Mouse (Mus musculus) adrenal gland, postnatal 4 days (tissue): ENCODE measurements around the gene Hectd4. TPM values are rescaled to one million over a fixed set of nuclear protein-coding genes. Genes with fewer than 3 reads are reported as not detected.

Experiments
- DNase-seq, 2 experiments: peaks; one replicate each; pipeline ENCODE4 v3.0.0; 2021 to 2022; ENCODE audit warnings: low spot score in 2 of 2, mixed read lengths in 2 of 2
- total RNA-seq, 2 experiments: library from RNA; stranded (reverse); gene quantifications; 2 replicates each; pipeline ENCODE4 v1.2.3; 2021

Gene Hectd4
- total RNA-seq, 2 experiments from 2014 or later = 25.0 to 32.0 TPM

- DNase-seq = no peak
These were observed 10.8 kb downstream of the Hectd4 start for GRCm38 (mm10) chr5:121230811-121231210.

- DNase-seq = no peak
These were observed 12.8 kb downstream of the Hectd4 start for GRCm38 (mm10) chr5:121232789-121233188.

DNA sequence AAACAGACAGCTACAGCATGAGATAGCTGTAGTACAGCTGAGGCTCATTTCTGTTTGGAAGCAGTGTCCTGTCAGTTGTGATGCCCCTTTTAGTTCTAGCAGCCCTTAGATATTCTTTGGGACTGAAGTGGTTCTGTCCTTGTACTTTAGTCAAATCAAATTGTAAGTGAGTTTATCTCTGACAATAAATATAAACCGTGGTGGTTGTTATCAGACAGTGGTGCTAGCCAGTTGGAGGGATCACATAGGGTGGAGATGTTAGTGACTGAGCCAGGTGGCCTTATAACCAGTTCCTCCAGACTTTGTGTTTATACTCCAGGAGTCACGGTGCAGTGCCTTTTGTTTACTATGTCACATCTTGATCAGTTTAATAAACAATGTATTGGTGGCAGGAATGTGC lies 13.7 kb downstream of the Hectd4 start:
- DNase-seq = no peak

DNA sequence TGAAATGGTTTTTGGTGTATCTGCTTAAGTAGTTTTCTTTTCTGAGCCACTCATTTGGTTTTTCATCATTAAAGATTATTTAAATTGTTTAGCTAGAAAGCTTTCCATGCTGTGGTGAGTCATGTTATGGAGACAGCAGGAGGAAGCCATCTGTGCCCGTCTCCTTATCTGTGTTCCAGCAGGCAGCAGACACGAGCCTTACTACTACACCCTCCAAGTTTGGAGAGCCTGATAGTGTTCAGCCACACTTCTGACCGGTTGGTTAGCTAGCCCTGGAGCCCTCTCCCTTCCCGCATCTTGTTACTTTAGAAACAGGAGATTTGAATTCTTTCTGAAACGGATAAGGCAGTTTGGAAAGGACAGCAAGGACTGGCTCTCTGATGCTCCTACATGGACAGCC lies 16.2 kb downstream of the Hectd4 start:
- no peak for DNase-seq

GRCm38 (mm10) chr5:121238208-121238607 lies 18.2 kb downstream of the Hectd4 start:
- no peak for DNase-seq

GRCm38 (mm10) chr5:121239846-121240245 lies 19.8 kb downstream of the Hectd4 start:
- no peak for DNase-seq

GRCm38 (mm10) chr5:121241182-121241581 lies 21.2 kb downstream of the Hectd4 start:
- DNase-seq = no peak

DNA sequence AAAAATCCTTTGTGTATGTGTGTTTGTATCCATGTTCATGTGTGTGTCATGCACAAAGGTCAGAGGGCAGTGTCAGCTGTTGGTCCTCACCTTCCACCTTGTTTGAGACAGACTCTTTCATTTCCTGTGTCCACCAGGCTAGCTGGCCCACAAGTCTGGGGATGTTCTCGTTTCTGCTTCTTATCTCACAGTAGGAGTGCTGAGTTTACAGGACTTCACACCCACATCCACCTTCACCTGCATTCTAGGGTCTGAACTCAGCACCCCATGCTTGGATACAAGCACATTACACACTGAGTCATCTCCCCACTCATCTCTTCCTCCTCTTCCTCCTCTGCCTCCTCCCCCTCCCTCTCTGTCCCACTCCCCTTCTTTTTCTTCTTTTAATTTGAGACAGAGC lies 22.2 kb downstream of the Hectd4 start:
- DNase-seq = no peak

DNA sequence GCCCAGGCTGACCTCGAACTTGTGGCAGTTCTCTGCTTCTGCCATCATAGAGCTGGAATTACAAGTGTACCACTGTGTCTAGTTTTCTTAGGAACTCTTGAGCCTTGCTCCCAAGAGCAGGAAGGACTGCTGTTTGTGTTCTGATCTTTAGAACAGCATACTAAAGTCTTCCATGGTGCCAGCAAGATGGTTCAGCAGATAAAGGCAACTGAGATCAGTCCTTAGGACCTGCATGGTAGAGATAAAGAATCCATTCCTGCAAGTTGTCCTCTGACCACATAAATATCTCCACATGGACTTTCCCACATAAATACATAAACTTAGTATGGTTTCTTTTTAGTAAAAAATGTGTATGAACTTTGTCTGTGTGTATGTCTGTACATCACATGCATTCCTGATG lies 22.7 kb downstream of the Hectd4 start:
- DNase-seq = no peak

GRCm38 (mm10) chr5:121243676-121244364 lies 23.8 kb downstream of the Hectd4 start:
- DNase-seq = no peak

GRCm38 (mm10) chr5:121244365-121244731 lies 24.3 kb downstream of the Hectd4 start:
- no peak for DNase-seq

- DNase-seq = no peak
These were observed 25.2 kb downstream of the Hectd4 start for GRCm38 (mm10) chr5:121245201-121245600.

GRCm38 (mm10) chr5:121248766-121249394 lies 28.9 kb downstream of the Hectd4 start:
- no peak for DNase-seq

DNA sequence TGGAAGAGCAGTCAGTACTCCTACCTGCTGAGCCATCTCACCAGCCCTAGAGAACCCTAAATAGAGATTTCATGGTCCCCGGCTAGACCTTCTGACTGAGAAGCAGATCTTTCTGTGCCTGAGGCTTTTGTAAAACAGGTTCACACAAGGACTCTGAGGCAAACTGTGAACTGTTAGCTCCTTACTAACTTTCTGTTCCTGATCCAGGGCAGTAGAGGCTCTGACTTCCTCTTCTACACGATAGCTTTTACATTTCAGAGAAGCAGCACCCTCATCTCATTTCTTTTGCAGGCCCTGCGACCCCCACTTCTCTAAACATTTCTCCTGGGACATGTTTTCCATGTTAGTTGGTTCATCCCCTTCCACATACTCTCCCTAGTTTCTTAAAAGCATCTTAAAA lies 29.7 kb downstream of the Hectd4 start:
- DNase-seq = no peak

- peak in 1 of 2 experiments; percentile 31 for DNase-seq
These were observed 31.8 kb downstream of the Hectd4 start for GRCm38 (mm10) chr5:121251813-121252212.

DNA sequence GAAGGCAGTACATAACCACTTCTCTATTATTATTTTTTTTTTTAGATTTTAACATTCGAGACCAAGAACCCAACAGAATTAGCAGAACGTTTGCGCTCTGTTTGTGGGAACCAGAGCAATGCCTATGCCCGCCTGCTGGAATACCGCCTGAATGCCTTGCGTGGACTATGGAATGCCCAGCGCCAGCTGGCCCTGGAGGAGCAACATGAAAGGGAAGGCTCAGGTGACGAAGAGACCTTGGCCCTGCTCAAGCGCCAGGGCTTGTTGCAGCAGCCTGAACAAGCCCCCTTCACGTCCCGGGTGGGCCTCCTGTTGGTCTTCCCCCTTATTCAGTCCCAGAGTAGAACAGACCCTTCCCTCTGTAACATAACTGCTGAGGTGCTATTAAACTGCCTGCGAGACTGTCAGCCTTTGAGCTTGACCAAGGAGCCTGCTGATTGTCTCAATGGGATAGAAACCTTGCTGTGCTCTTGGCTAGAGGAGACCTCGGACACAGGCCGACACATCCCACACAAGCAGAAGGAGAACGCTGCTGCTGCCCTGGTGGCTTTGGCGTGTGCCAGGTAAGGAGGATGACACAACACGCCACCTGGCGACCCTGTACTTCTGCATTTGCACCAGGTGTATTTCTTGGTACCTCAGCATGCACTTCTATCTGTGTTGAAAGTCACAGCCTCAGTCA lies 33.9 kb downstream of the Hectd4 start:
- no peak for DNase-seq

DNA sequence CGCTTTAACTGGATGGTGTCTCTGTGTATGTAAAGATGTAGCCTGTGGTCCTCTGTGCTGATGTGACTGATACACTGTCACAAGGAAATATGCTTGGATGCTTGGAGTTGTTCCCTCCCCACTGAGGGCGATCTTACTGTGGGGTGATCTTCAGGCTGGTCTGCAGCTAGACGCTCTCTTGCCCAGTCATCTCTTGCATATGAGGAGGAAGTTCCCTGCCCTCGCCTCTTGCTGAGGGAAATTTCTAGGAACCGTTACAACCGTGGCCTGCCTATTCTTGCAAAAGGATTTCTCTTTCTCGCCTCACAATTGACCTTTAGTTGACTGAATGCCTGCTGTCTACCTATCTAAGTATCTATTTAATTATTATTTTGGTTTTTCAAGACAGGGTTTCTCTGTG lies 35.0 kb downstream of the Hectd4 start:
- DNase-seq = no peak

DNA sequence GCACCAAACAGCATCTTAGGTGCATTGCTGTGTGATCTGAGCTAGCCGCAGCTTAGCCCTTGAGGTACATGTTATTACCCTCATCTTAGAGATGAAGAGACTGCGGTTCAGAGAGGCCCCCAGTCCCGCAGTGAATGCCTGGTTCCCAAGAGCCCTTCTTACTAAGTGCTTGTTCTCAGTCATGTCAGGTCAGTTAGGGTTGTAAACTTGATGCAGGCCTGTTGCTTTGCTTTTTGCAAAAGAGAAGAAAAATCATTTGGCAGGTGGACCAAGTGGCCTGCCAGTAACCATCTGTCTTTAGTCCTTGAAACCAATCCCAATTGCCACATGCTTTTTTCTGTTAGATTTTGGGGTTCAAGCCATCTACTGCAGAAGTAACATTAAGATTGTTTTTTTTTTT lies 41.8 kb downstream of the Hectd4 start:
- DNase-seq = no peak

DNA sequence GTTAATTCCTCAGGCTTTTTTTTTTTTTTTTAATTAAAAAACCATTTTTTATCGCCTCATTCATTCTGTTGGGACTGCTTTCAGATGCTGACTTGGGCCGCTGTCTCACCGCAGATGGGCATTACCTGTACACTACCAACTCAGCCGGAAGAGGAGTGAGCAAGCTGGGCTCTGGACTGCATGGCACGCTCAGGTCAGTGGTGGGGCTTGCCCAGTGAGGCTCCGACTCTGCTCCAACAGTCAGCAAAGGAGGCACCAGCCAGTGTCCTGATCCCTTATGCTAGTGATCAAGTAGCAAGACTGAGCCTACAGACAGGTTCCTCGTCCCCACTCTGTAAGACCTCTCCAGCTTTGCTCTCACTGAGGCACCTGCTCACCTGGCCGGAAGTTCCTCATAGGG lies 42.4 kb downstream of the Hectd4 start:
- DNase-seq = no peak

DNA sequence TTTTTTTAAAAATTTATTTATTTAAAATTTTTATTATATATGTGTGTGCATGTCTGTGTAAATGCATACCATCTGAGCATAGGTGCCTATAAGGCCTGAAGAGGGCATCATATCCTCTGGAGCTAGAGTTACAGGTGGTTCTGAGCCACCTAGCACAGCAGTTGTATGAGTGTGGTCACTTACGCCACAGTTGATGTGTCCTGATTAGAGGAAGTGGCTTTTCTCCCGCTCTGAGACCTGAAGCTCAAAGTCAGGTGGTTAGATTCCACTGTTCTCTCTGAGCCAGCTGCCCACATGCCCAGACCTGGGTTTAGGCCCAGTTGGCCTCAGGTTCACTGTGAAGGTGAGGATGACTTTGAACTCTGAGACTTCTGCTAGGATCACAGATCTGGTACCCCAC lies 44.6 kb downstream of the Hectd4 start:
- DNase-seq = no peak

- DNase-seq = no peak
These were observed 46.8 kb downstream of the Hectd4 start for GRCm38 (mm10) chr5:121266741-121267382.

DNA sequence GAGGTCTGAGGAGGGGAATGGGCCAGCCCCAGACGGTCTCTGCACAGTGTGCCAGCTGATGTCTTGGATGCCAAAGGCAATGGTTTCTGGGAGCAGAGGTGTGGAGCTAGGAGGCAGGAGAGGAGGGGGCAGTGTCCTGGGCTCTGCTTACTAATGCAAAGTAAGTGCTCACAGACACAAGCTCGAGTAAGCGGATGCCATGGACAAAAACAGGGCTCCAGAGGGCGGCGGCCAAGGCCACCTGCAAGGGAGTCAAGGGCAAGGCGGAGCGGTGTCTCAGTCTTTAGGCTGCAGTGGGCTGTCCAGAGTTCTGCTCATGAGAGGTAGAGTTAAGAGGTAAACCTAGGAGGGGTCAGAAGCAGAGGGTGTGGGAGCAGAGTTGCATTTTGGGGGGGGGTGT lies 51.0 kb downstream of the Hectd4 start:
- no peak for DNase-seq
